Mouse (Mus musculus) c-Kit-positive CD71-positive TER-119-negative erythroid progenitor cells, embryonic 14.5 days (primary cell): Measurements from ENCODE around the gene Lcn10.
"Not testable (repeated sequence)": the region's sequence is repeated elsewhere in the genome, so short reads cannot be mapped to it uniquely, and the experiment has no call there.

Source experiments
- DNase-seq: peaks from one replicate; pipeline ENCODE4 v3.0.0-alpha.2; 2013; ENCODE audit warnings: low read depth

Gene Lcn10

DNA sequence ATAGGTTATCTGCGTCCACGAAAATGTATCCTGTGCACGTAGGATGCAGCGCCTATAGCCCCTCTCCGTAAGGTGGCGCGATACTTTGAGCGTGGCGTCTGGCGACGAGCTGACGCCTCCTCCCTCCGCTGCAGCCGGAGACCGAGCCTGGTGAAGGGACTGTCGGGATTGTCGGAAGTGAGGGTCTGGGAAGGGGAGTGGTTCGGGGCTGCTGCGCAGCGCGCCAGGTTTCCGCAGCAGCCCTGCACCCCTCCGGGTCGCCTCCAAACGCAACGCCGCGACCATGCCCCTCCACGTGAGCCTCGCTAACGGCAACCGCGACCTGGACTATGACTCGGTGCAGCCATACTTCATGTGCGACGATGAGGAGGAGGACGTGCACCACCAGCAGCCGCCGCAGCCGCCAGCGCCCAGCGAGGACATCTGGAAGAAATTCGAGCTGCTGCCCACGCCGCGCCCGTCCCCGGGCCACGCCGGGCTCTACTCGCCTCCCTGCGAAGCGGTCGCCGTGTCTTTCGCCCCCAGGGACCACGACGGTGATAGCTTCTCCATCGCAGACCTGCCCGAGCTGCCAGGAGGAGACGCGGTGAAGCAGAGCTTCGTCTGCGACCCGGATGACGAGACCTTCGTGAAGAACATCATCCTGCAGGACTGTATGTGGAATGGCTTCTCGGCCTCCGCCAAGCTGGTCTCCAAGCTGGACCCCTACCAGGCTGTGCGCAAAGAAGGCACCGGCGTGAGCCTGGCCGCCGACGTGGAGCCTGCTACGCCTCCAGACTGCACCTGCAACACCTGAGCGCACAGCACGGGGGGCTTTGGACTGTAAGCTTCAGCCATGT, 24.3 kb downstream of the Lcn10 start, which contains the start of gene Bmyc:
Bmyc (plus strand) TSS at position 97 of the 839 bp plus-strand sequence.
- DNase-seq = peak; percentile 37

GRCm38 (mm10) chr2:25708121-25708520, 25.6 kb downstream of the Lcn10 start:
- no peak for DNase-seq

- not testable (repeated sequence) for DNase-seq
Observed at GRCm38 (mm10) chr2:25709056-25709455, 26.5 kb downstream of the Lcn10 start.

DNA sequence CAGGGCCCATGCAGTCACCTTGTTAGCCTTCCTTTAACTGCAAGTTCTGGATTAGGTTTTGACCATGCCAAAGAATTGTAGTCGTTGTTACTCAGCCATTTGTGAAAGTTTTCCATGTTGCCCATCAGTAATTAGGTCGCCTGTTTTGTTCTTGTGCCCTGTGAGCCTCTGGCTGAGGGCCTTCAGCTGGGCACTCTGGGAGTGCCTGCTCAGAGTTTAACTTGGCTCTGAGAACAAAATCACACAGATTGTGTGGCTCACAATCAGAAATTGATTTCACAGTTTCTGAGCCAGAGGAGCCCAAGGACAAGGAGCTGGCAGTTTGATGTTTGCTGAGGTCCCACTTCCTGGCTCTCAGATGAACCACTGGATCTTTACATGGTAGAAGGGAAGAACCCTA, 27.3 kb downstream of the Lcn10 start:
- DNase-seq = not testable (repeated sequence)

GRCm38 (mm10) chr2:25711641-25712040, 29.1 kb downstream of the Lcn10 start:
- DNase-seq = not testable (repeated sequence)

GRCm38 (mm10) chr2:25717222-25717621, 34.7 kb downstream of the Lcn10 start:
- DNase-seq = no peak

DNA sequence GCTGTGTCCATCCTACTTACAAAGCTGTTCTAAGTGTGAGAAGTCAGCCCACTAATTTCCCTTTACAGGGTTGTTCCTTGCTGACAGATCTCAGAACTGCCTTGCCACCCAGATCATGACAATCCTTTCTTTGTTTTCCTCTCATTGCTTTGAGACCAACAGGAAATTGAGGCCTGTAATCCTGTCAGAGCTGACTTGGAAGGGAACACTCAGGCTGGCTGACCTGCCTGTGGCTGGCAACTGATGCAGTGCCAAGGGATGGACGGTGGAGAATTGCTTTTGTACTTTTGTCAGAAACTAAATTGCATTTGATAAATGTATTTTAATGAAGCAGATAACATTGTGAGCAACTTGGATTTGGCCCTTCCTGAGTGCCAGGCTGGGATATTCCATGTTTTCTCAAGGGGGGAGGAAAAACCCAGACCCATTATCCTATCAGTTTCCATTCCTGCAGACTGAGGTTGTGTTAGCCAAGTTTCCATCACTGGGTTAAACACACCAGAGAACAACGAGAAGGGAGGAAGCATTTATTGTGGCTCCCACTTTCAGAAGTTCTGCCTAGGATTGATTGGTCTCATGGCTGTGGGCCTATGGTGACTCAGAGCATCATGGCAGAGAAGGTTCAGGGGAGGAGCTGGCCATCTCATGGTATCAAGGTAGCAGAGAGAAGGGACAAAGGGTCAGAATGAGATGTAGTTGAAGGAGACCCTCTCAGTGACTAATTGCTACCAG, 50.8 kb downstream of the Lcn10 start:
- DNase-seq = no peak
